Mouse (Mus musculus): ENCODE results near the gene Baz2b. TPM values are rescaled to one million over a fixed set of nuclear protein-coding genes. Genes with fewer than 3 reads are reported as not detected.

The Baz2b gene
- polyA plus RNA-seq, 1 experiment = 46.2 TPM

DNA sequence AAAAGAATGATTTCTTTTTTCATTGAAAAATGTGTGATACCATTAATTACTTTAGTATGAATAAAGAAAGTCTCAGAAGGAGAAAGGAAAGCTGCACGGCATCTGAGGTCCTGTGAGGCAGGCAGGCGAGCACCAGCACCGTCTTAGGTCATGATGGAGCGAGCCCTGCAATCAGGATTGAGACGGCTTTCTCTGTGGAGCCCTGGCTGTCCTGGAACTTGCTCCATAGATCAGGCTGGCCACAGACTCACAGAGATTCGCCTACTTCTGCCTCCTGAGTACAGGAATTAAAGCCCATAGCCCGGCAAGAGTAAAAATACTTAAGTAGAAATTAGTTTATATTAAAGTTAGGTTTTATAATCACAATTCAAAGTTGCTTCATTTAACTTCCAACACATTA, 305.6 kb downstream of the Baz2b start:
- H3K4me3 ChIP-seq (replicated peaks; ENCODE audit: insufficient read depth, low read depth, low read length) = no peak overlapping the region
- WGBS = 88% methylated on average over 7 of the region's 7 CpGs
- DNase-seq = no peak
- no peaks in the 10 kb centered on the region for H3K27me3 ChIP-seq (ENCODE audit: control insufficient read depth, insufficient read depth, low read length)
- no peak for TF ChIP-seq POLR2A (IDR thresholded peaks at IDR 0.05; ENCODE audit: borderline replicate concordance, insufficient read depth, low read length)
- no peak for TF ChIP-seq CTCF (IDR thresholded peaks at IDR 0.05; ENCODE audit: borderline replicate concordance, insufficient read depth, low read depth, low read length)
- no peaks in the 10 kb centered on the region for H3K4me1 ChIP-seq (ENCODE audit: control insufficient read depth, insufficient read depth, low read length)
- no peak overlapping the region for H3K27ac ChIP-seq (ENCODE audit: insufficient read depth, low read length)

DNA sequence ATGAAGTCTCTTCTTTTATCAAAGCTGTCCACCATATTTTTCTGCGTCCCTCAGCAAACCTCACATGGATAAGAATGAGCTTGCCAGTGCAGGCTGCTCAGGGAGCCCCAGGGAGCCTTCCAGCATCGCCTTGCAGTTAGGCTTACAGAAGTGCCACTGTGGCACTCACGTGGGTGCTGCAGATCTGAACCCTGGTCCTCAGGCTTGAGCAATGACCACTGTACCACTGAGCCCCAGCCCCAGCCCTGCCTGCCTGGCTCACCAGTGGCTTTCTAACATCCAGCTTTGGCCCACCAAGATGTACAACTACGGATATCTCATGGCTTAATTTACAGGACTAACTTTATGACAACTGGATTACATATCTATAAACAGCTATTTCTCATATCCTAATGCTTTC, 311.0 kb downstream of the Baz2b start:
- H3K27ac ChIP-seq (ENCODE audit: insufficient read depth, low read length) = no peak overlapping the region
- no peak overlapping the region for H3K4me3 ChIP-seq (replicated peaks; ENCODE audit: insufficient read depth, low read depth, low read length)
- TF ChIP-seq POLR2A (IDR thresholded peaks at IDR 0.05; ENCODE audit: borderline replicate concordance, insufficient read depth, low read length) = no peak
- no peak for TF ChIP-seq CTCF (IDR thresholded peaks at IDR 0.05; ENCODE audit: borderline replicate concordance, insufficient read depth, low read depth, low read length)
- no peaks in the 10 kb centered on the region for H3K27me3 ChIP-seq (ENCODE audit: control insufficient read depth, insufficient read depth, low read length)
- H3K4me1 ChIP-seq (ENCODE audit: control insufficient read depth, insufficient read depth, low read length) = no peaks in the 10 kb centered on the region
- no peak for DNase-seq
- 74% methylated on average over 4 of the region's 4 CpGs for WGBS

DNA sequence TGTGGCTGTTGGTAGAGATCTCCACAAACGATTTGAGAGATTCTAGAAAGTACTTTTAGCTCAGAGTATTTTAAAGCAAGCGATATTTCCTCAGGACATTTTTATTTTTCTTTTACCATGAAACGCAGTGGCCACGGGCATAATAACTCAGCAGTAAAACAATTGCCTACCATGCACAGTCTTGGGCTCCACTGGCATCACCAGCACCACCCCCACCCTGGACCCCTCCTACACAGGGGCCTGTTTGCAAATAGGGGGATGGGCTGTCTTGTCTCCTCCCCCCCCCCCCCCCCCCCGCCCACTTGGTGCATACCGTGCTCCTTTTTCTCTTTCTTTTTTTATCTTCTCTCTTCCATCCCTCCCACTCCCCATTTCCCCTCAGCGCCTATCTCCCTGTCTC, 311.5 kb downstream of the Baz2b start:
- H3K4me1 ChIP-seq (ENCODE audit: control insufficient read depth, insufficient read depth, low read length) = no peaks in the 10 kb centered on the region
- no peak overlapping the region for H3K27ac ChIP-seq (ENCODE audit: insufficient read depth, low read length)
- no peak for DNase-seq
- 84% methylated on average over 7 of the region's 7 CpGs for WGBS
- H3K4me3 ChIP-seq (replicated peaks; ENCODE audit: insufficient read depth, low read depth, low read length) = no peak overlapping the region
- no peak for TF ChIP-seq POLR2A (IDR thresholded peaks at IDR 0.05; ENCODE audit: borderline replicate concordance, insufficient read depth, low read length)
- no peak for TF ChIP-seq CTCF (IDR thresholded peaks at IDR 0.05; ENCODE audit: borderline replicate concordance, insufficient read depth, low read depth, low read length)
- no peaks in the 10 kb centered on the region for H3K27me3 ChIP-seq (ENCODE audit: control insufficient read depth, insufficient read depth, low read length)

- Histone ChIP-seq H3K4me3 (replicated peaks; ENCODE audit: insufficient read depth, low read depth, low read length) (no peak overlapping the region), H3K4me1 (ENCODE audit: control insufficient read depth, insufficient read depth, low read length) (no peaks in the 10 kb centered on the region), H3K27me3 (ENCODE audit: control insufficient read depth, insufficient read depth, low read length) (no peaks in the 10 kb centered on the region), H3K27ac (ENCODE audit: insufficient read depth, low read length) (no peak overlapping the region)
- TF ChIP-seq CTCF (IDR thresholded peaks at IDR 0.05; ENCODE audit: borderline replicate concordance, insufficient read depth, low read depth, low read length) (no peak), POLR2A (IDR thresholded peaks at IDR 0.05; ENCODE audit: borderline replicate concordance, insufficient read depth, low read length) (no peak)
- no peak for DNase-seq
- 89% methylated on average over 8 of the region's 8 CpGs for WGBS
These were observed 312.8 kb downstream of the Baz2b start for GRCm38 (mm10) chr2:59896837-59897236.

DNA sequence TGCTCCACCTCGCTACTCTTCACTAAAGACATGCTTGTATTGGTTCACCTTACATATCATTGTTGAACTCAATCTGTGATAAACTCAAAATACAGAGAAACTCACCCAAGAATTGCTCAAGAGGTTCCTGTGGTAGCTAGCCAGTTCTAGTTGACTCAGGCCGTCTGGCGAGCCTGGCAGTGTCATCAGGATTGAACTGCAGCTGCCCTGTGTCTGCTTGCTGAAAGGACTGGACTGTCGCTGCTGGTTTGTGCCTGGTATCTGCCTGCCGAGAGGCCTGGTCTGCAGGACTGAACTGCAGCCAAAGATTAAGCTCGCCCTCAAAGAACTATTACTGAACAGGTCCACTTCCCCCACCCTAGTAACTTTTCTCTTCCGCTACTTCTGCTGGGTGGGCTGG, 313.2 kb downstream of the Baz2b start:
- Histone ChIP-seq H3K27me3 (ENCODE audit: control insufficient read depth, insufficient read depth, low read length) (no peaks in the 10 kb centered on the region), H3K4me3 (replicated peaks; ENCODE audit: insufficient read depth, low read depth, low read length) (no peak overlapping the region), H3K27ac (ENCODE audit: insufficient read depth, low read length) (no peak overlapping the region), H3K4me1 (ENCODE audit: control insufficient read depth, insufficient read depth, low read length) (no peaks in the 10 kb centered on the region)
- TF ChIP-seq CTCF (IDR thresholded peaks at IDR 0.05; ENCODE audit: borderline replicate concordance, insufficient read depth, low read depth, low read length) = no peak
- TF ChIP-seq POLR2A (IDR thresholded peaks at IDR 0.05; ENCODE audit: borderline replicate concordance, insufficient read depth, low read length) = no peak
- 51% methylated on average over 7 of the region's 7 CpGs for WGBS
- no peak for DNase-seq

GRCm38 (mm10) chr2:59889699-59890098, 319.9 kb downstream of the Baz2b start:
- Histone ChIP-seq H3K27ac (ENCODE audit: insufficient read depth, low read length) (no peak overlapping the region), H3K27me3 (ENCODE audit: control insufficient read depth, insufficient read depth, low read length) (no peaks in the 10 kb centered on the region), H3K4me1 (ENCODE audit: control insufficient read depth, insufficient read depth, low read length) (no peaks in the 10 kb centered on the region), H3K4me3 (replicated peaks; ENCODE audit: insufficient read depth, low read depth, low read length) (no peak overlapping the region)
- 90% methylated on average over 6 of the region's 6 CpGs for WGBS
- no peak for TF ChIP-seq POLR2A (IDR thresholded peaks at IDR 0.05; ENCODE audit: borderline replicate concordance, insufficient read depth, low read length)
- TF ChIP-seq CTCF (IDR thresholded peaks at IDR 0.05; ENCODE audit: borderline replicate concordance, insufficient read depth, low read depth, low read length) = no peak
- no peak for DNase-seq

DNA sequence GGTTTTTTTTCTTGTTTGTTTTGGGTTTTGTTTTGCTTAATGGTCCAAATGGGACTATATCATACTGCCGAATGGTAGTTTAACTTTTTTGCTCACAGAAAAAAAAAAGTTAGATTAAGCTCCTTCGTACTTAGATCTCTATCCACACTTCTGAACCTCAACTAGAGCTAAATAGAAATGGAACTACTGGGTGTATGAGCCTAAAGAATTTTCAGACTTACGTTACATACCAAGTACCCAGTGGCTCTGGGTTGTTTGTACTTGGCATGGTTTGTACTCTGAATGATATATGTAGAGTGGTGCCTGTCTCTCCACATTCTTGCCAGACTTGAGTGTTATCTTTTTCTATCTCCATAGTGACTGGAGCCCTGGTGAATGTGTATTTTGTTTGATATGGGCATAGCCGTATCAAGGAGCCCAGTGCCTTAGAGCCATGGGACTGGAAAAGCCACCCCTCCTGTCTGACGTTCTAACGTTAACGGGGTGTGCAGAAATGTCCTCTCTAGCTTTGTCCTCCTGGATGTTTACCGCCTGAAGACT, 326.8 kb downstream of the Baz2b start:
- Histone ChIP-seq H3K4me3 (replicated peaks; ENCODE audit: insufficient read depth, low read depth, low read length) (peak overlapping the region; percentile 79), H3K4me1 (ENCODE audit: control insufficient read depth, insufficient read depth, low read length) (no peaks in the 10 kb centered on the region), H3K27ac (ENCODE audit: insufficient read depth, low read length) (no peak overlapping the region), H3K27me3 (ENCODE audit: control insufficient read depth, insufficient read depth, low read length) (no peaks in the 10 kb centered on the region)
- DNase-seq = no peak
- 61% methylated on average over 8 of the region's 8 CpGs for WGBS
- TF ChIP-seq CTCF (IDR thresholded peaks at IDR 0.05; ENCODE audit: borderline replicate concordance, insufficient read depth, low read depth, low read length) (no peak), POLR2A (IDR thresholded peaks at IDR 0.05; ENCODE audit: borderline replicate concordance, insufficient read depth, low read length) (no peak)

DNA sequence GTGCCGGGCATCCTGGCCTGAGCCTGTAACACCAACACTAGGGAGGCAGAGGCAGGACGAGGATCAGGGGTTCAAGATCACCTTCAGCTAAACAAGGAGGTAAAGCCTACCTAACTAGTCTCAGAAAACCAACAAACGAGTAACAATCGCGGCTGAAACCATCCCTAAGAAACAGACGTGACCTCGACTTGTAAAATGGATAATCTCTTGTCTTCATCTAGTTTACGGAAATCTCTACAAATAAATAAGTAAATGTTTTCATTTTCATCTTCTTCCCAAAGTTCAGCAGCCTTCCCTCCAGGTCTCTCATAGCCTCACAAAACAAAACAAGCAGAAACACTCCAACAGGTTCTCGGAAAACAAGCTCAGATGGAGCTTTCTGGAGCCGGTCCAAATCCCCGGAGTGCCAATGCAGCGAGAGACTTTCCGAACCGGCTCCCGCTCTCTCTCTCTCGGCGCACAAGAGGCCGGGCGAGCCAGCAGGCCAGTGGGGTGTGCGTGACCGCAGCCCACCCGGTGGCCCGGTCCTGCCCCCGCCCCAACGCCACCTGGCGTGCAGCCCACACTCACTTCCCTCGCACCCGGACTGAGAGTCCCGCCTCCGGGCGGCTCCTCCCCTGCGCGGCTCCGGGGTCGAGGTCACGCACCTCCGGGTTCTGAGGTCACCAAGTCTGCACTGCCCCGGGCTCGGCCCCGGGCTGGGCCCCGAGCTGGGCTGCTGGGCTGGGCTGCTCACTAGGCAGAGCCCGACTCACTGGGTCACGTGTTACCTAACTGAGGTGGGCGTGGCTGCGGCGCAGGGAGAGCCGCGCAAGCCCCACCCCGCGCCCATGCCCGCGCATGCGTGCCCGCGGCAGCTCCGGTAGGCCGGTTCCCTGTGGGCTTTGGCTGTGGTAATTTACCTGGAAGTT, 327.6 kb downstream of the Baz2b start, which contains the start of gene Wdsub1:
Wdsub1 (minus strand) TSS at position 761 of the 911 bp plus-strand sequence.
- 4% methylated on average over 57 of the region's 57 CpGs for WGBS
- H3K4me1 ChIP-seq (ENCODE audit: control insufficient read depth, insufficient read depth, low read length) = no peaks in the 10 kb centered on the region
- TF ChIP-seq POLR2A (IDR thresholded peaks at IDR 0.05; ENCODE audit: borderline replicate concordance, insufficient read depth, low read length) = peak; percentile 40; the same call in 1 of the 2 replicates
- TF ChIP-seq CTCF (IDR thresholded peaks at IDR 0.05; ENCODE audit: borderline replicate concordance, insufficient read depth, low read depth, low read length) = no peak
- H3K4me3 ChIP-seq (replicated peaks; ENCODE audit: insufficient read depth, low read depth, low read length) = peak within 1 kb of the TSS; percentile 79
- peak within 1 kb of the TSS; percentile 25; the same call in 1 of the 2 replicates for H3K27ac ChIP-seq (ENCODE audit: insufficient read depth, low read length)
- peak; percentile 91 for DNase-seq
- H3K27me3 ChIP-seq (ENCODE audit: control insufficient read depth, insufficient read depth, low read length) = no peaks in the 10 kb centered on the region
